Mouse (Mus musculus): ENCODE measurements around the gene Dse. TPM values are rescaled to one million over a fixed set of nuclear protein-coding genes. Genes with fewer than 3 reads are reported as not detected.
A peak's percentile ranks its signal among the peaks of the same experiment; 100 is the strongest.
"Not testable (repeated sequence)": the region's sequence is repeated elsewhere in the genome, so short reads cannot be mapped to it uniquely, and the experiment has no call there.

Dse gene
- total RNA-seq (2021) = 10 to 100 TPM; 12.6 to 16.7 TPM
- long read RNA-seq, experiment 1, full-length matches to known transcripts = 16 of 20 reads
- long read RNA-seq, experiment 1, partial matches to known transcripts = 0 of 20 reads
- long read RNA-seq, experiment 1, other reads (novel, unspliced or antisense) = 4 of 20 reads
- long read RNA-seq, experiment 2, full-length matches to known transcripts = 7 of 9 reads
- long read RNA-seq, experiment 2, partial matches to known transcripts = 0 of 9 reads
- long read RNA-seq, experiment 2, other reads (novel, unspliced or antisense) = 2 of 9 reads

DNA sequence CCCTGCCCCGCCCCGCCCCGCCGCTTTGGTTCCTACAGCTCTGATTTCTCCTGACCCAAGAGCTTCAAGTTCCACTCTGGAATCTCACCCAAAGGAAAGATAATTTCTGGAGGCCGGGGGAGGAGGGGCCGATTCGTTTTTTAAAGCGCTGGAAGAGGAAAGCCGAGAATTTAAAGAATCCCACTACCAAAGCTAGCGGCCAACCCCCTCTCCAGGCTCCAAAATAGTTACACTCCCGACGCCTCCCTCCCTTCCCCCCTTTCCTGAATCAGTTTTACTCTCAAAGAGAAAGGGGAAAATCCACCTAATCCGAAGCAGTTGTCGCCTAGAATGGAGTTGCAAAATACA is at the start of gene Dse:
TSS of gene Dse (minus strand) at position 213 of the 348 bp plus-strand sequence.
- DNase-seq = no peak

DNA sequence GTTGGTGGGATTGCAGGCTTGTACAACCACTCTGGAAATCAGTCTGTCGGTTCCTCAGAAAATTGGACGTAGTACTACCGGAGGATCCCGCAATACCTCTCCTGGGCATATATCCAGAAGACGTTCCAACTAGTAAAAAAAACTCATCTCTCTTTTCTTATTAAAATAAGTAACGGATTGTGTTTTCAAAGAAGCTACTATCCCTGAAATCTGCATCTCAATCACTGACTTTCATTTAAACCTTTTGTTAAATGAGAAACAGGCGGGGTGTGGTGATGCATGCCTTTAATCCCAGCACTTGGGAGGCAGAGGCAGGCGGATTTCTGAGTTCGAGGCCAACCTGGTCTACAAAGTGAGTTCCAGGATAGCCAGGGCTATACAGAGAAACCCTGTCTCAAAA is 45.3 kb upstream of the Dse start:
- not testable (repeated sequence) for DNase-seq

DNA sequence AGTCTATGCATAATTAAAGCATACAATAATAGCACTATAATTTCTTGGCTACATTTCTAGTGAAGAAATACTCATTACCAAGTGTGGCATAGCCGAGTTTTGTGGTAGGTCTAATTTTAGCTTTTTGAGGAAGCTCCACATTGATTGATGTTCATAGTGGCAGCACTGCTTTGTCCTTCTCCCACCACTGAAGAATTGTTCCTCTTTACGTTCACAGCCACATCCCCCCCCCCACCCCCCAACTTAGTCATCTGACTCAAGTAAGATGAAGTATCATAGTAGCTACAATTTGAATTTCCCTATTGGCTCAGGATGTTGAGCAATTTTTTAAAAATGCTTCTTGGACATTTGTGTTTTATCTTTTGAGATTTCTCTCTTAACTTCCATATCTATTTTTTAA is 42.1 kb upstream of the Dse start:
- DNase-seq = no peak

DNA sequence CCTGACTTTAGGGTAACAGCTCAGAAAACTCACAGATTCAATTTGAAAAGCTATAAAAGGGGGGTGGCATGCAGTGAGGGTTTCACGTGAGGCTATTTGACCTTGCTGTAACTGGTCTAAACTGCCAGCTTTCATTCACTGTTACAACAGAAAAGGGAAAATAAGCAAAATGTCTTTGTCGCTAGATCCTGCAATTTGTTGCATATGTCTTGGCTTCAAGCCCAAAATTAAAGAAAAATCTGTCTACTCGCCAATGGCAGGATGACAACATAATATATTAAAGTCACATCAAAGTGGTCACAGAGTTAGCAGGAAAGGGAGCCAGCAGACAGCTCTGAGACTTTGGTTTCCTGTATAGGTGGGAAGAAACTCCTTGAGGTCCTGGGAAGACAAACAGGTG is 40.2 kb upstream of the Dse start:
- DNase-seq = no peak

DNA sequence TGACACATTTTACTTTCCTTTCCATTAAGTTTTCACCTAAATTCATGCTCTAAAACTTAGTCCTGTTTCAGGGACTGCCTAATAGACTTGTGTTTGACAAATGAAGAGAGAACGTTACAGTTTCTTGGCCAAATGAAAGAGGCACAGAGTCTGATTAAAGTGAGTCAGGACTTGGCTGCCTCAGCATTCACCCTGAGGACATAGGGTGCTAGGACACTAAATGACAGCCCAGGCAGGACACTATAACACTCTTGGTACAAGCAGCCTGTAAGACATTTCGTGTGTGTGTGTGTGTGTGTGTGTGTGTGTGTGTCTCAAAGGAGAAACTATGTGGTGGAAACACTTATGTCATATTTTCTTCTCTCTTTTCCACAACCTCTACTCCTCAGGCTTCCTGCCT is 38.6 kb upstream of the Dse start:
- no peak for DNase-seq

DNA sequence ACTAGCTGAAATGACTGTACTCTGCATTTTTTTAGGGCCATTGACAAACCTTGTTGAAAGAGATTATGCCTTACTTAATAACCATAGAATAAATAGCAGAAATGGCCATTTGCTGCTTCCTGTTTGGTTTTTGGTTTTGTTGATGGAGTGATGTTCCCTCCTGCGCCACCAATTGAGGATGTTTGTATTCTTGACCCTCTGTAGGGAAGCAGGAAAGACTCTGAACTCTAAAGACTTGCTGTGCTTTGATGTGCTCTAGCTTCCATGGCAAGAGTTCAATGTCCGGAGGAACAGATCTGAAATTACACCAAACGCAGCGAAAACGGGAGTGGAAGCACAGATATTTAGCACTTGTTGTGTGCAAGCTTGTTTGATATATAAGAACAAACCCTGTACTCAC is 37.2 kb upstream of the Dse start:
- no peak for DNase-seq

DNA sequence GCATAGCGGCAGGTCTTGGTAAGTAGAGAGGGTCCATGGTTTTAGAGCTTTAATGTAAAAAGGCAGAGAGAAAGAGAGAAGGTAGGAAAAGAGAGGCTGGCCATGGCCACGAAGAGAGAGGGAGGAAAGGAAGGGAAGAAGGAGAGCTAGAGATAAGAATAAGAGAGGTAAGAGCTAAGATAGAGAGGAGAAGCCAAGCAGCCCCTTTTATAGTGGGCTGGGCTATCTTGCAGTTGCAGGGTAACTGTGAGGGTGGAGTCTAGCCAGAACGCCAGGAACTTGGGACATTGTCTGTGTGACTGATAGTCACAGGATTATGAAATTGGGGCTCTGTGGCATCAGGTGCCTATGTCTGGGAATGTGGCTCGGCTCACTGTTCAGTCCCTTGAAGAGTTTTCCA is 31.0 kb upstream of the Dse start:
- no peak for DNase-seq

DNA sequence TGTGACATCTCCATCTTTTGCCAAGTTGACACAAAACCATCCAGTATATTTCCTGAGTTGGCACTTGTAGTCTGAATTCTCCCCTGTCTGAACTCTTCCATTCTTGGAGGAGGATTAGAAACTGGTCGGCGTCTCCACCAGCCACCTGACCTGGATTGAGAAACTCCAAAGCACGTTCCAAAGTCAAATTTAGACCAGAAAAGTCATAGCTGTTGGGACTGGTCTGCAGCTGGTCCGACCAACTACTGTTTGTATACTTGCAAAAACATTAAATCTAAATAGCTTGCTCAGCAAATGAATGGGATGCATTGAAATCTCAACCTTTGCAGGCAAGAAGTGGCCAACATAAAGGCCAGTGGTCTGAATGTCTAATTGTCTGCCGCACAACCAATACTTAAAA is 29.1 kb upstream of the Dse start:
- DNase-seq = no peak

DNA sequence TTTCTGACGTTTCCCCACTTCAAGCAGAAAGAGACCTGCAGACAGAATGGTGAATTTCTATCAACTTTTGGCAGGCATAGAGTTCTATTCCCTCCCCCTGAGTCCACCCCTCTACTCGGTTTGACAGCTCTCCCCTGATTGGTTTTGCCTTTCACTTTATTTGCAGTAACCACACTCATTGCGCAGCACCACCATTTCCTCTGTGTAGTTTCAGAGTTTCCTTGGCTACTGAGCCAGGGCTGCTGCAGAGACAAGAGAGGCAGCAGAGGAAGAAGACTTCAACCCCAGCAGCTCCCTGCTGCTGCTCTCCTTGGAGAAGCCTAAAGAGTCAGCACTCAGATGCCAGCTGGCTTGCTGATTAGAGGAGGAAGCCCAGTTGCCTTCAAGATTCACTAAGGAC is 27.9 kb upstream of the Dse start:
- DNase-seq = no peak

DNA sequence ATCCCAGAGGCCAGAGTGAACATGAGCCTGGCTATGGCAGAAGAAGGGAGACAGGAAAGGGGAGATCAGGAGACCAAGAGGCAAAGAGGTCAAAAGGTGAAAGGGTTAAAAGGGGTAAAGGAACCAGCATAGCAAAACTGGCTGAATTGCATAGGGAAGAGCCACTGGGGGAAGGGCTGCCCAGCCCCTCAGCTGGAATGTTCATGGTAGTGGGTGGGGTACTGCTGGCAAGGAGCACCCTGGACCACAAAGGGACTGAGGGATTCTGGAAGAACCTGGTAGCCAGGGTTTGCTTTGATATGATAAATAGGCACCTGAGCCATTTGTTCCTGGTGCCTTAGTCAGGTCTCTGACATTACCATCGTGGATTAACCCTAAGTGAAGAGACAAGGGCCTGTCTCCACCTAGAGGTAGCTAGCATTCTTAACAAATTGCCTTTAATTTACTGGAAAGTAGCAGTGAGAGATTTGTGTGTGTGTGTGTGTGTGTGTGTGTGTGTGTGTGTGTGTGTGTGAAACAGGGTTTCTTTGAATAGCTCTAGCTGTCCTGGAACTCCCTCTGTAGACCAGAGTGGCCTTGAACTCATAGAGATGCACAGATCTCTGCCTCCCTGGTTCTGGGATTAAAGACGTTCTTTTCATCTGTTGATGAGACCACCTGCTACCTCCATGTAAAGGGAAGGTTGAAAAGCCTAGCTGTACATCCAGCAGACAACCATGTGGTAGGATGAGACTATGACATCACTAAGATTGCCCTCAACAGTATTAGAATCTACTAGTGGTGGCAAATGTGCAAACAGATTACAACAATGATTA is 26.6 kb upstream of the Dse start:
- no peak for DNase-seq

DNA sequence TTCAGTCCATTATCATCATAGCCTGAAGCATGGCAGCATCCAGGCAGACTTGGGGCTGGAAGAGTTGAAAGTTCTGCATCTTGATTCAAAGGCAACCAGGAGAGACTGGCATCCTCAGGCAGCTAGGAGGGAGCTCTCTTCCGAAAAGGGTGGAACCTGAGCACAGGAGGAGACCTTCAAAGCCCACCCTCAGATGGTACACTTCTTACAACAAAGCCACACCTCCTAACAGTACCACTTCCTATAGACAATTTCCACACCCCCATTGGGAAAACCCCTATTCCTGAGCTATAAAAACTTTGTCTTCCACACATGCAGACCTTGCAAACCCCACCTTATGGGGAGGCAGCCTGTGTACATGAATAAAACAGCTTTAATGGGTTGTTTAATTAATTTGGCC is 25.9 kb upstream of the Dse start:
- no peak for DNase-seq

DNA sequence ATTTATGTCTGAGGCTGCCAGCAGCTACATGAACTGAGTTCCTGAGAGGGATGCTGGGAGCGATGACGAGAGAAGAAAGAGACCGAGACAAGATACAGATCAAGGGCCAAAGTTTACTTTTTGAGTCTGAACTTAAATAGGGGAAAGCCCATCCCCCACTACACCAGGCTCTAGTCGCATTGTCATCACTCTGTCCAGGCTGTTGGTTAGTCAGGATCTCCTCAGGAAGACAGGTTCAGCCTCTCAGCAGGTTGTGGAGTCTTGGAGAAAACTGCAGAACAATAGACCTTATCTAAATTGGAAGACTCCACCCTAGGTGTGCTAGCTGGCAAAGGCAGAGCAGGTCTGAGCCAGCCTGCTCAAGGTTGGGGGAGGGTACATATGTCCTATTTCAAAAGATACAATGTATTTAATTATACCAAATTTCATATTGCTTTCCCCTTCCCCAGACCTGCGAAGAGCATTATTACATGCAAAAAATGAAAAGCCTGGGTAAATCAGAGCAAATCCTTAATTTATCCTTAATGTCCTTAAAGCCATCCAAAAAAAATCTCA is 22.7 kb upstream of the Dse start:
- no peak for DNase-seq

DNA sequence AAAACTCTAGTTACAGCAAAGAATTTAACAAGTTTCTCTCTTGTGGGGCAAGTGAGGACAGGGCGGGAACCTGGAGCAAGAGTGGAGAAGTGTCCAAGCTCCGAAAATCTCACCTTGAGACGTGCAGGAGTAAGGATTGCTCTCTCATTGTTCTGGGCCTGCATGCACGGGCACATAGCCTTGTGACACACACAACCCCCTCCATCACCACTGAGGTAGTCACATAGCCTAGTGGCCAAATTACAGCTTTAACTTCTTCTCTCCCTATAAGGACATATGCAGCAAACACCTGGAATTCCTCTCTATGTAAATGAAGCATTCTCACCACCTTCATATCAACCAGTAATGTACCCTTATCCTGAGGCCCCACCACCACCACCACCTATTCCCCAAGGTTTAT is 22.0 kb upstream of the Dse start:
- DNase-seq = no peak

DNA sequence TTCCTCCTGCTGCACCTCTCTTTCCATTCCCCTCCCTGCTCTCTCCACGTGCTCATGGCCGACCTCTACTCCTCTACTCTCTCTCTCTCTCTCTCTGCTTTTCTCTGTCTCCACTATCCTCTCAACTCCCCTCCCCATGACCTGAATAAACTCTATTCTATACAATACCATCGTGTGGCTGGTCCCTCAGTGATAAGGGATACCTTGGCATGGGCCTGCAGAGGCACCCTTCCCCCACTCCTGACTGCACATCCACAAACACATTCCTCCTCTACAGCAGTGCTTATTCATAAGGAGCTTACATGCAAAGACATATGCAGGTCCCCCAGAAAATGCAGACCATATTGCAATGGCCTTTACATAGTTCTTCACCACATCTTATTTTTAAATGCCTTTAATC is 16.1 kb upstream of the Dse start:
- DNase-seq = no peak

DNA sequence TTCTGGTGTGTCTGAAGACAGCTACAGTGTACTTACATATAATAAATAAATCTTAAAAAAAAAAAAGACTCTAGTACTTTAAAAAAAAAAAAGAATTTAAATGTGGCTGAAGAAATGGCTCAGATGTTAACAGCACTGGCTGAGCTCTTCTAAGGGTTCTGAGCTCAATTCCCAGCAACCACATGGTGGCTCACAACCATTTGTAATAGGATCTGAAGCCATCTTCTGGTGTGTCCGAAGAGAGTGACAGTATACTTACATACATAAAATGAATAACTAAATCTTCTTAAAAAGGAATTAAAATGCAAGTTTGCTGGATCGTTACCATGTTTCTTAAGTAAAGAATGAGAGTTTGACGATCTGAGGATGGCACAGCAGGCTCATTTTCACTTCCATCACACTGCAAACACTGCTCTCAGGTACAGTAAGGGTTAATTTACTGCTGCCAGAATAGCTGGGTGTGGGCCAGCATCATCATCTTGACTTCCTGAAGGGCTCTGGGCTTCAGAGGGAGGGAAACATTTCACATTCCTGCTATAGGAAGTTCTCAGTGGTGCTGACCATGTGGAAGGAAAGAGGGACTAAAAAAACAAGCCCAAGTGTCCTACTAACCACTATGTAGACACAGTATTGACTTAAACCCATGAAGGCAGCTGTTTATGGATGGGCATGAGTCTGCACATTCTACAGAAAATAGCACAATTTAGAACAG is 14.6 kb upstream of the Dse start:
- DNase-seq = no peak

DNA sequence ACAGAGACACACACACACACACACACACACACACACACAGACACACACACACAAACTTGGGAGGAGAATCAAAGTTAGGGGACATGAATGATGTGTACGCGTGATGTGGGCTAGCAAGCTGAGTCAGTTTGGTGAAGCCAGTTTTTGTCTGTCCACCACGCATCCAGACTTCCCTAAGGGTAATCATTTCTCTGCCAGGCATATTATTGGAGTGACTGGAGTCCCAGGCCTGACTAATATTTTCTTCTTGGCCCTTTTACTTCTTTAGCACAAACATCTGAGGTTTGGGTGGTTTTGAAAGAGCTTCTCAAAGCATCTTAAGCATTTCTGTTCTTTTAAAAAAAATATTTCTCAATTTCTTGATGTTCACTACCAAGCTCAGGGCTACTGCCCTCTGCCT is 10.7 kb upstream of the Dse start:
- no peak for DNase-seq

DNA sequence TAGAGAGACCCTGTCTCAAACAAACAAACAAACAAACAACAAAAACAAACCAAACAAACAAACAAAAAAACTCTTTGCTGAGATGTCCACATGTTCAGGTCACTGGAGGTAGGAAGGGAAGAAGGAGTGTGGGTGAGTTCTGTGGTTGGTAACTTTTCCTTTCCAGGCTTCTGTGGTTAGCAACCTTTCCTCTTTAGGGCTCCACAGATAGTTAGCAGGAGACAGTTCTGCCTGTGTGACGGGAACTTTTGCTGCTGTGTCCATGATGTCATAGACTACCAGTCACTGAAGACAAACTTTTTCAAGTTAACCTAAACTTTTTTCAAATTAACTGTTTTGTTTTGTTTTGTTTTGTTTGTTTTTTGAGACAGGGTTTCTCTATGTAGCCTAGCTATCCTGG is 8.2 kb upstream of the Dse start:
- no peak for DNase-seq

DNA sequence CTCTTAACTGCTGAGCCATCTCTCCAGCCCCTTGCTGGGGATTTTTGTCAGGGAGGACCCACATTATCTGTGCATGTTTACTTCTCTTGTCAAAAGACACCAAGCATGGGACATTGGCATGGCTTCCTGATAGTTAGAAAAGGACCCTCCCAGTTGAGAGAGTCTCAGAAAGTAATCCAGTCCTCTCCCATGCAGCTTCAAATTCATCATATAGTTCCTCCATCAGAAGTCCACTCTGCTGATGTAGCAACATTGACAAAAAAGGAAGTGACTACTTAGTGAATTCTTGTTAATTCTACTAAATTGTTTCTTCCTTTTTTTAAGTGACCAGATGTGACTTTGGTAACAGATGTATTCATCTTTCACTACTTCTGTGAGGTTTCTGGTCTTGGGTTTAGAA is 2.4 kb upstream of the Dse start:
- no peak for DNase-seq

DNA sequence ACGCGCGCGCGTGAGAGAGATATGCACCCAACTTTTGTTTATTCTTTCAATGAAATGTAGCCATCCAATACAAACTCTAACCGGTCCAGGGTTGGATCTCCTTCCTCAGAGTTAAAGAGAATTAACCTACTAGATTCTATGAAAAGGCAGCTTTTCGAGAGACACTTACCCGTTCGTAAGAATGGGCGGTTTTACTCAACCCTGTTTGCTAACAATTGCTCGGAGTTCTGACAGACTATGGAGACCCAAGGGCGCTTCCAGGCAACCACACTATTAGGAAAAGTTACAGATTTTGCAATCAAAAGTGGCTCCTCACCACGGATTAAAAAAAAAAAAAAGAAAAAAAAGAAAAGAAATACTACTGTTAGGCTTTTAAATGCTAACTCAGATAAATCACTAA is 516 bp upstream of the Dse start:
- DNase-seq = no peak

DNA sequence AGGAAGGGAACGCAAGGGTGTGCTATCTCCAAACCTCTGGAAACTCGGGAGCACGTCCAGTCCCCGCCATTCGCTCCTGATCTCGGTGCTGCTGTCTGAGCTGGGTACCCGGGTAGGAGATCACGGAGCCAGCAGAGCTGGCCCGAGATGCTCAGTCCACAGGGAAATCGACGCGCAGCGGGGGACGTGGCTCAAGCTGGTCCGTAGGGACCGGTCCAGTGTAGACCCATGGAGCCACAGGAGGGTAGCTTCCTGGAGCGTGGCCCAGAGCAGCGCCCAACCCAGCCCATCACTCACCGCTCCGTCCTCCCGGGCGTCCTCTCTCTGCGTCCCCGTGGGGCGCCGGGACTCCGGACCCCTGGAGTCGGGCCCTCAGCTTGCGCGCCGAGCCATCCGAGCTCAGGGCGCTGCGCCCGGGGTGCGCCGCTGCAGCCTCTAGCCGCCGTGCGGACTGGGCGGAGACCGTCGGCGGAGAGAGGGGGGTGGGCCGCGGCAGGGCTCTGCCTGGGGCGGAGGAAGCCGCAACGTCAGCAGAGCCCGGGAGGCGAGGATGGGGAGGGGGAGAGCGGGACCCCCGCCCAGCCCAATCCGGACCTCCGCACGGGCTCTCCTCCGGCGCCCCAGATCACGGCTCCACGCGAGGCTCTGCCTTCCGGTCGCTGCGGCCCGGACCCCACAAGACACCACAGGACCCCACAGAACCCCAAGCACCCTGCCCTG is 572 bp downstream of the Dse start:
- DNase-seq = peak; percentile 78

DNA sequence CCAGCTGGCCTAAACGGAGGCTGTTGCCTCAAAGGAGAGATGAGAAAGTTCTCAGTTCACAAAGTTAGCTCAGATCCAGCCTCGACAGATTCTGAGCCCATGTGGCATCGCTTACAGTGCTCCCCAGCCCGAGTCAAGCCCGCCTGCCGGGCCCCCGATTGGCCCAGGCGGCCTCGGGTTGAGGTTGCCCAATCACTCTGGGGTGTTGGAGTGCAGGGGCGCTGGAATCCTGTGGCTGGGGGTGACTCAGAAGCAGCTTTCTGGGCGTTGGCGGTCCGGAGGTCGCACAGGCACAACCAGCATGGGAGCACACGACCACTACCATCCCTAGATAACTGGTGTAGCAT is 1.1 kb downstream of the Dse start:
- peak; percentile 67 for DNase-seq

DNA sequence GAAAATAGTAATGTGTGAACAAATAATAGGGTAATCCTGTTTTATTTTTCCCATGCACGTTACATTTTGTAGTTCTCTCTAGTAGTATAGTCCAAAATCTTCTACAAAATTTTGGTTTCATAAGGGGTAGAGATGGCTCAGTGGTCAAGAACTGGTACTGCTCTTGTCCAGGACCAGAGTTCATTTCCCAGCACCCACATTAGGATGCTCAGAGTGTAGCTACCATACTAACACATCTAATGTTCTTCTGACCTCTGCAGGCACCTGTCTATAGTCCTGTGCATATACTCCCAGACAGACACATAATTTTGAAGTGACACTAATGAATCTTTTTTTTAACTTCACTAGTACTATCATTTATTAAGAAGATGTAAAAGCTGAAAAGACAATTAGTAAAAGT is 1.7 kb downstream of the Dse start:
- no peak for DNase-seq

DNA sequence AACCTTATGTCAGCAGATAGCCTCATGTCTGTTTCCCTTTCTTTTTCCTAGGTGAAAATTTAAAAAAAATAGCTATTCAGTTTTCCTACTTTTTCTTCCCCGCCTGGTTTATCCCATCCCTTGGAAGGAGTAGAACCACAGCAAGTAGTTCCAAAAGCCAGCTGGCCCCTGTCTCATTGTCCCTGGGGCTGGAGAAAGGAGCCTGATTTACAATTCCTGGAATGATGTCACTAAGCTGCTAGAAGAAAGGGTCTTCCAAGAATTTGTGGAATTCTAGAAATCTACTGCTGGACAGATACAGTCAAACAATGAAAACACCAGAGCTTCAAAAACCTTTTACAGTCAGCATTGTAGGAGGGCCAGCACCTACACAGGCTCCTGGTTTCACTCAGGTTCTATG is 6.8 kb downstream of the Dse start:
- DNase-seq = no peak
